Mouse (Mus musculus): Measurements from ENCODE around the gene Safb2.

The Safb2 gene

GRCm38 (mm10) chr17:56609452-56610171 is 25.2 kb upstream of the Safb2 start, which contains the start of gene 2410015M20Rik:
TSS of gene 2410015M20Rik (minus strand) at chr17:56609771.
- DNase-seq (ENCODE audit: extremely low spot score, low read depth, low spot score) = peak; percentile 94

GRCm38 (mm10) chr17:56608699-56609098 is 24.3 kb upstream of the Safb2 start:
- DNase-seq (ENCODE audit: extremely low spot score, low read depth, low spot score) = no peak

GRCm38 (mm10) chr17:56607521-56608062 is 23.2 kb upstream of the Safb2 start:
- DNase-seq (ENCODE audit: extremely low spot score, low read depth, low spot score) = no peak

- DNase-seq (ENCODE audit: extremely low spot score, low read depth, low spot score) = no peak
These were observed 21.0 kb upstream of the Safb2 start for GRCm38 (mm10) chr17:56605431-56605830.

- DNase-seq (ENCODE audit: extremely low spot score, low read depth, low spot score) = no peak
These were observed 20.0 kb upstream of the Safb2 start for GRCm38 (mm10) chr17:56604422-56604821.

GRCm38 (mm10) chr17:56604070-56604380 is 19.6 kb upstream of the Safb2 start:
- no peak for DNase-seq (ENCODE audit: extremely low spot score, low read depth, low spot score)

GRCm38 (mm10) chr17:56603186-56604069 is 19.0 kb upstream of the Safb2 start:
- DNase-seq (ENCODE audit: extremely low spot score, low read depth, low spot score) = no peak

GRCm38 (mm10) chr17:56593527-56594271 is 9.3 kb upstream of the Safb2 start:
- DNase-seq (ENCODE audit: extremely low spot score, low read depth, low spot score) = no peak

- no peak for DNase-seq (ENCODE audit: extremely low spot score, low read depth, low spot score)
These were observed 8.2 kb upstream of the Safb2 start for GRCm38 (mm10) chr17:56592553-56592952.

GRCm38 (mm10) chr17:56588921-56589320 is 4.5 kb upstream of the Safb2 start:
- no peak for DNase-seq (ENCODE audit: extremely low spot score, low read depth, low spot score)

- DNase-seq (ENCODE audit: extremely low spot score, low read depth, low spot score) = no peak
These were observed 3.4 kb upstream of the Safb2 start for GRCm38 (mm10) chr17:56587773-56588172.

GRCm38 (mm10) chr17:56585171-56585821 is 911 bp upstream of the Safb2 start:
- no peak for DNase-seq (ENCODE audit: extremely low spot score, low read depth, low spot score)

- no peak for DNase-seq (ENCODE audit: extremely low spot score, low read depth, low spot score)
These were observed 651 bp downstream of the Safb2 start for GRCm38 (mm10) chr17:56583611-56584256.

GRCm38 (mm10) chr17:56583071-56583470 is 1.3 kb downstream of the Safb2 start:
- no peak for DNase-seq (ENCODE audit: extremely low spot score, low read depth, low spot score)

- no peak for DNase-seq (ENCODE audit: extremely low spot score, low read depth, low spot score)
These were observed 11.4 kb downstream of the Safb2 start for GRCm38 (mm10) chr17:56572939-56573338.

GRCm38 (mm10) chr17:56572154-56572553 is 12.2 kb downstream of the Safb2 start:
- no peak for DNase-seq (ENCODE audit: extremely low spot score, low read depth, low spot score)

GRCm38 (mm10) chr17:56570287-56570686 is 14.1 kb downstream of the Safb2 start:
- no peak for DNase-seq (ENCODE audit: extremely low spot score, low read depth, low spot score)

GRCm38 (mm10) chr17:56567370-56567769 is 17.0 kb downstream of the Safb2 start:
- DNase-seq (ENCODE audit: extremely low spot score, low read depth, low spot score) = no peak

GRCm38 (mm10) chr17:56566918-56567317 is 17.5 kb downstream of the Safb2 start:
- no peak for DNase-seq (ENCODE audit: extremely low spot score, low read depth, low spot score)

- no peak for DNase-seq (ENCODE audit: extremely low spot score, low read depth, low spot score)
These were observed 18.1 kb downstream of the Safb2 start for GRCm38 (mm10) chr17:56566293-56566692.
